Mouse (Mus musculus) WW6 (cell line): ENCODE data around the gene Krt13.

Source experiments
- DNase-seq: peaks from one replicate; pipeline ENCODE4 v3.0.0-alpha.2; 2013; ENCODE audit warnings: low read depth, low spot score

Gene Krt13

GRCm38 (mm10) chr11:100112935-100113741 lies 8.2 kb downstream of the Krt13 start:
- no peak for DNase-seq

- no peak for DNase-seq
These were observed 15.7 kb downstream of the Krt13 start, which contains the start of gene Krt36 for GRCm38 (mm10) chr11:100105576-100106122. Gene Krt36 (minus strand): TSS chr11:100105626.

GRCm38 (mm10) chr11:100102693-100103429 lies 18.5 kb downstream of the Krt13 start:
- DNase-seq = no peak

DNA sequence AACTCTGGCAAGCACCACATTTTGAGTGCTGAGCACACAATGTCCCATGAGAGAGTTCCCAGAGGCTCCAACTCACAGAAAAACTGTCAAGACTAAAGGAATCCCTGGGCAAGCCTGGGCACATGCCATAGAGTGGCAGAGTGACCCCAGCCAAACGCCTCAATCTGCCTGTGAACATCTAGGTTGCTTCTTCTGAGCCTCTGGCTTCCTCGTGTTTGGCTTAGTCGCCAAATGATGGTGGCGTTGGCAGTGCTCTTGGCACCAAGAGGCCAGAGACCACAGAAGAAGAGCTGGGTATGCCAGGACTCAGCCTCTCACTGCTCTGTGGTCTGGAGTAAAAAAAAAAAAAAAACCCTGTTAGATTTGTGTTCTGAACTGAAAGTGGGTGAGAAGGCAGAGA lies 21.0 kb downstream of the Krt13 start:
- no peak for DNase-seq

GRCm38 (mm10) chr11:100097819-100098218 lies 23.5 kb downstream of the Krt13 start:
- no peak for DNase-seq

DNA sequence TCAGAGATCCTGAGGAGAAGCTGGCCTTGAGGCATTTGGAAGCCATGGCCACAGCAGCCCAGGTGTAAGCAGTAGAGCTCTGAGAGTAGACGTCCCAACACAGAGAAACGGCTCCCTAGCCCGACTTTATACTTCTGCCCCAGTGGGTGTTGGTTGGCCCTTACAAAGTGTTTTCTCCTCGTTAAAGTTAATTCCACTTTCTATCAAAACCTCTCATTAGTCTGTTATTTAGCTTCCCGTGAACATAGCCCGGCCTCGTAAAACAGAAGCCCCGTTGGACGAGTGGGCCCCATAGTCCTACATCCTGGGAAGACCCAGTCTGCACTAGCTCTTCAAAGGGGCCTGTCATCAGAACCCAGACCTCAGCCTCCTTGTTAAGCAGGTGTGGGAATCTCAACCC lies 25.2 kb downstream of the Krt13 start, which contains the start of gene Krt35:
Gene Krt35 (minus strand): TSS at position 101 of the 400 bp plus-strand sequence.
- no peak for DNase-seq

- no peak for DNase-seq
These were observed 32.9 kb downstream of the Krt13 start for GRCm38 (mm10) chr11:100088378-100089025.

DNA sequence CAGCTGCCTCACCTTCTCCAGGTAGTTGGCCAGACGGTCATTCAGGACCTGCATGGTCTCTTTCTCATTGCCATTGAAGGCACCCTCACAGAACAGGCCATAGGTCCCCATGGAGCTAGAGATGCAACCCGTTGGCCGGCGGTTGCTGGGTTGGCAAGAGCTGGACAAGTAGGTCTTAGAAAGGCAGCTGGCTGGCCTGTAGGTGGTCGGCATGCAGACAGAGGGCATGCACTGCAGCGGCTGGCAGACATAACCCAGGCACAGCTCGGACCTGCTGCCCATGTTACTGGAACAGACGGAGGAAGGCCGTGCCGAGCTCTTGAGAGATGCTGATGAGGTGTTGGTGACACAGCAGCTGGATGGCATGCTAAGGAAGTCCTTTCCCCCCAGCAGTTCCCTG lies 33.5 kb downstream of the Krt13 start, which contains the start of gene Krt32:
Gene Krt32 (minus strand): TSS at position 366 of the 400 bp plus-strand sequence.
- no peak for DNase-seq

DNA sequence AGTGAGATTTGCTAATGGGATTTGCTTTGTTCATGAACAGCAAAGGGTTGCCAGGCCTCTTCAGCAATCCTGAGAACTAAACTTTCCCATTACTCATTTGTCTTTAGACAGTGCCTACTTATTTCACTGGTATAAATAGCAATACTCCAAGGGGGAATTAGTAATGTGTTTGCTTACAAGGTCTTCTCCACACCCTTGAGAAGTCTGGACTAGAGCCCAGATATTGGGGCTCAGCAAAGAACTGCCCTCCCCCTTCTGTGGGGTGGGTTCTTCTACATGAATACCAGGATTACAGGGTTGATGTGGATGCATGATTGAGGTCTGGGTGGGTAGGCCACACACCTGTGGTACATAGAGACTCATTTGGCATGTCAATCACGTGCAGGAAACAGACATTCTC lies 47.5 kb downstream of the Krt13 start:
- no peak for DNase-seq
